Comparison of ENCODE assay signal across 8 mouse cellular contexts in the genomic region with DNA sequence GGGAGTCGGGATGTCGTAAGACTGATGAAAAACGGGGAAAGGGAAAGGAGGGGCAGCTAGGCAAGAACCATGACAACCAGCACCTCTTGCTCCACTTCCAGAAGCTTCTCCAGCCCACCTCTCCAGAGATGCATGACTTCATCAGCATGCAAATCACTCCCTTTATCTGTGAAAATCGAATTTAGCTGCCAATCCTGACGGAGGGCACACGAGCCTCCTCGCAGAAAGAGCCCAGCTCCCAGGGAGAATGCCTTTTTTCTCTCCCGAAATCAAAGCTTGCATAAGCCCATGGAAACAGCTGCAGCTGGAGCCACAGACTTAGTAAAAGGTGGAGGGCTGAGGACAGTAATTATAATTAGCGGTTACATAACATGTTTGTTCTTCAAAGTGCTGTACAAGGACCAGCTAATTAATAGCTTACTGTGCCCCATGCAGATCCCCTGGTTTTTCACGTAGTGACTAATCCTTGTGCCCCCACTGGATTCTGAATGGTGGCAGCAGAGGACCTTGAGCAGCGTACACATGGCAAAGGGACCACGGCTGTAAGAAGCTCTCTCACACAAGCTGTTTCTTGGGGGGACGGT. TPM values are rescaled to one million over a fixed set of nuclear protein-coding genes. Genes with fewer than 3 reads are reported as not detected.
A peak's percentile ranks its signal among the peaks of the same experiment; 100 is the strongest.
DNase-seq lines count a peak whose midpoint lies in the region; ATAC-seq and TF ChIP-seq lines count a peak whose summit lies in the region.

No protein-coding gene starts in this region.

- H3K4me3 ChIP-seq in intestine, postnatal 0 days (ENCODE audit: low read depth, low read length): no peak overlapping the region
- no peak overlapping the region for H3K4me3 ChIP-seq in limb, embryonic 11.5 days (ENCODE audit: low read depth, low read length)

- DNase-seq in adrenal gland, postnatal 14 days: peak; percentile 32
- DNase-seq in adrenal gland, postnatal 10 days: no peak
- peak; percentile 86 for DNase-seq in brain, adult 2 months (ENCODE audit: low read depth, low spot score)
- DNase-seq in limb, embryonic 11.5 days (ENCODE audit: low spot score): peak; percentile 29
- DNase-seq in telencephalon, adult 2 months (ENCODE audit: low read depth, low spot score): peak; percentile 77
- no peak for DNase-seq in urinary bladder, adult 2 months (ENCODE audit: low spot score)
- DNase-seq in gastrocnemius, adult 18-20 months (ENCODE audit: low spot score): no peak

- H3K27me3 ChIP-seq in intestine, postnatal 0 days (replicated peaks; ENCODE audit: control insufficient read depth, insufficient read depth, low read length): no peaks in the 10 kb centered on the region
- no peaks in the 10 kb centered on the region for H3K27me3 ChIP-seq in limb, embryonic 11.5 days (ENCODE audit: control insufficient read depth, insufficient read depth, low read length)

- H3K9me3 ChIP-seq in intestine, postnatal 0 days (ENCODE audit: control insufficient read depth): no peaks in the 10 kb centered on the region
- H3K9me3 ChIP-seq in limb, embryonic 11.5 days (ENCODE audit: control insufficient read depth, low read length): no peaks in the 10 kb centered on the region

- H3K9ac ChIP-seq in intestine, postnatal 0 days (ENCODE audit: low read depth, low read length): peak overlapping the region; percentile 11; the same call in 1 of the 2 replicates
- H3K9ac ChIP-seq in limb, embryonic 11.5 days (ENCODE audit: low read length): no peak overlapping the region

- no peaks in the 10 kb centered on the region for H3K36me3 ChIP-seq in intestine, postnatal 0 days (ENCODE audit: control insufficient read depth, insufficient read depth)
- H3K36me3 ChIP-seq in limb, embryonic 11.5 days (ENCODE audit: control insufficient read depth, insufficient read depth, low read length): no peaks in the 10 kb centered on the region

- H3K27ac ChIP-seq in intestine, postnatal 0 days (ENCODE audit: low read depth, low read length): peak overlapping the region; percentile 58; the same call in 1 of the 2 replicates
- no peak overlapping the region; the same call in 1 of the 2 replicates for H3K27ac ChIP-seq in limb, embryonic 11.5 days (replicated peaks; ENCODE audit: low read depth, low read length)

- no peak for ATAC-seq in intestine, postnatal 0 days
- ATAC-seq in limb, embryonic 11.5 days (ENCODE audit: insufficient number of reproducible peaks, low FRiP score, low TSS enrichment, low read depth): no peak

- peak overlapping the region; percentile 50 for H3K4me2 ChIP-seq in intestine, postnatal 0 days (replicated peaks; ENCODE audit: low read depth)
- H3K4me2 ChIP-seq in limb, embryonic 11.5 days (ENCODE audit: low read depth, severe bottlenecking): peak overlapping the region; percentile 18; the same call in 1 of the 2 replicates

- 31% methylated on average over 13 of the region's 13 CpGs for WGBS in intestine, postnatal 0 days
- 30% methylated on average over 13 of the region's 13 CpGs for WGBS in limb, embryonic 11.5 days

- H3K4me1 ChIP-seq in intestine, postnatal 0 days (replicated peaks; ENCODE audit: control insufficient read depth, insufficient read depth, low read length): peaks cover 7% of the 10 kb centered on the region; the same call in 1 of the 2 replicates
- peaks cover 9% of the 10 kb centered on the region; the same call in 1 of the 2 replicates for H3K4me1 ChIP-seq in limb, embryonic 11.5 days (ENCODE audit: control insufficient read depth, insufficient read depth, low read length)

- peak; percentile 32 for TF ChIP-seq CTCF in intestine, postnatal 0 days (IDR thresholded peaks at IDR 0.05; ENCODE audit: low read depth)

RNA-seq across cellular contexts. Expression of a gene that starts 49.9 kb away (rescaled TPM):
- 5.1 and 5.4 TPM in 2 replicates for total RNA-seq in adrenal gland, postnatal 14 days (2021)
- total RNA-seq in adrenal gland, postnatal 10 days (2021): 1 to 10 TPM; 5.5 to 7.3 TPM
- polyA plus RNA-seq in intestine, postnatal 0 days (2015; fragmentation: Nextera tagmentation; extraction: Ambion mirVana): 5.0 and 5.9 TPM in 2 replicates
- polyA plus RNA-seq in limb, embryonic 11.5 days (2014; fragmentation: Nextera tagmentation; extraction: Ambion mirVana): 0.99 and 1.9 TPM in 2 replicates
- polyA plus RNA-seq in urinary bladder, adult 2 months (2012; rRNA removed): 15.0 and 17.6 TPM in 2 replicates
- total RNA-seq in gastrocnemius, adult 18-20 months (2021): under 1 TPM; 0.45 to 0.50 TPM

Comparison
In these comparisons a context has a peak if more than half of its experiments do, and no peak if none do; other contexts are left out.
1. DNase-seq: peak in adrenal gland, postnatal 14 days (single experiment), brain, adult 2 months (single experiment), limb, embryonic 11.5 days (single experiment) and telencephalon, adult 2 months (single experiment); none in adrenal gland, postnatal 10 days (single experiment), urinary bladder, adult 2 months (single experiment) and gastrocnemius, adult 18-20 months (single experiment).